Mouse (Mus musculus): ENCODE data around the gene Prom2. TPM values are rescaled to one million over a fixed set of nuclear protein-coding genes. Genes with fewer than 3 reads are reported as not detected.
A peak's percentile ranks its signal among the peaks of the same experiment; 100 is the strongest.

The Prom2 gene
- polyA plus RNA-seq, 1 experiment from 2014 or later: 3.5 TPM

GRCm38 (mm10) chr2:127481841-127482532 lies 59.3 kb downstream of the Prom2 start:
- peaks cover 20% of the 10 kb centered on the region for H3K4me1 ChIP-seq (replicated peaks; ENCODE audit: control insufficient read depth, insufficient read depth, low read length)
- WGBS: under 1% methylated on average over 58 of the region's 59 CpGs
- H3K27me3 ChIP-seq (ENCODE audit: control insufficient read depth, insufficient read depth, low read depth, low read length): peaks cover 45% of the 10 kb centered on the region
- H3K36me3 ChIP-seq (ENCODE audit: control insufficient read depth, insufficient read depth, low read length): no peaks in the 10 kb centered on the region
- peak overlapping the region; percentile 65 for H3K4me3 ChIP-seq (ENCODE audit: low read length)
- H3K4me2 ChIP-seq (ENCODE audit: low read depth, low read length): peak overlapping the region; percentile 92
- H3K27ac ChIP-seq (ENCODE audit: low read length): peak overlapping the region; percentile 1; the same call in 1 of the 2 replicates
- peak; percentile 51 for ATAC-seq (ENCODE audit: low read depth)
- no peaks in the 10 kb centered on the region for H3K9me3 ChIP-seq (ENCODE audit: control insufficient read depth, low read length)
- H3K9ac ChIP-seq (ENCODE audit: low read length): peak overlapping the region; percentile 57

GRCm38 (mm10) chr2:127479763-127480162 lies 61.5 kb downstream of the Prom2 start:
- no peaks in the 10 kb centered on the region for H3K36me3 ChIP-seq (ENCODE audit: control insufficient read depth, insufficient read depth, low read length)
- WGBS: 60% methylated on average over 10 of the region's 10 CpGs
- no peaks in the 10 kb centered on the region for H3K9me3 ChIP-seq (ENCODE audit: control insufficient read depth, low read length)
- peaks cover 45% of the 10 kb centered on the region for H3K27me3 ChIP-seq (ENCODE audit: control insufficient read depth, insufficient read depth, low read depth, low read length)
- no peak overlapping the region for H3K4me2 ChIP-seq (ENCODE audit: low read depth, low read length)
- no peak overlapping the region for H3K4me3 ChIP-seq (ENCODE audit: low read length)
- H3K27ac ChIP-seq (ENCODE audit: low read length): no peak overlapping the region
- peaks cover 16% of the 10 kb centered on the region for H3K4me1 ChIP-seq (replicated peaks; ENCODE audit: control insufficient read depth, insufficient read depth, low read length)
- ATAC-seq (ENCODE audit: low read depth): no peak
- H3K9ac ChIP-seq (ENCODE audit: low read length): no peak overlapping the region

- Histone ChIP-seq H3K36me3 (ENCODE audit: control insufficient read depth, insufficient read depth, low read length) (no peaks in the 10 kb centered on the region), H3K4me2 (ENCODE audit: low read depth, low read length) (no peak overlapping the region), H3K4me1 (replicated peaks; ENCODE audit: control insufficient read depth, insufficient read depth, low read length) (peaks cover 11% of the 10 kb centered on the region), H3K9ac (ENCODE audit: low read length) (no peak overlapping the region), H3K9me3 (ENCODE audit: control insufficient read depth, low read length) (no peaks in the 10 kb centered on the region), H3K27ac (ENCODE audit: low read length) (no peak overlapping the region), H3K4me3 (ENCODE audit: low read length) (no peak overlapping the region), H3K27me3 (ENCODE audit: control insufficient read depth, insufficient read depth, low read depth, low read length) (peaks cover 45% of the 10 kb centered on the region)
- 55% methylated on average over 4 of the region's 4 CpGs for WGBS
- no peak for ATAC-seq (ENCODE audit: low read depth)
These were observed 62.1 kb downstream of the Prom2 start for GRCm38 (mm10) chr2:127479210-127479609.

Other genes with a start within 250 kb of the Prom2 start
- 6.1 and 6.2 TPM in 2 replicates for gene Dusp2, start 205.3 kb downstream of the Prom2 start, polyA plus RNA-seq (2015; fragmentation: Nextera tagmentation; extraction: Ambion mirVana)
- gene Astl, start 202.8 kb downstream of the Prom2 start, polyA plus RNA-seq (2015; fragmentation: Nextera tagmentation; extraction: Ambion mirVana): not detected in 2 replicates
- gene Adra2b, start 178.3 kb downstream of the Prom2 start, polyA plus RNA-seq (2015; fragmentation: Nextera tagmentation; extraction: Ambion mirVana): 0.30 and 0.50 TPM in 2 replicates
- gene Gpat2, start 116.3 kb downstream of the Prom2 start, polyA plus RNA-seq (2015; fragmentation: Nextera tagmentation; extraction: Ambion mirVana): 0.30 and 0.38 TPM in 2 replicates
- 21.4 and 21.7 TPM in 2 replicates for gene Fahd2a, start 96.9 kb downstream of the Prom2 start, polyA plus RNA-seq (2015; fragmentation: Nextera tagmentation; extraction: Ambion mirVana)
- gene Kcnip3, start 19.4 kb downstream of the Prom2 start, polyA plus RNA-seq (2015; fragmentation: Nextera tagmentation; extraction: Ambion mirVana): 2.5 and 3.4 TPM in 2 replicates
- 4.2 and 4.3 TPM in 2 replicates for gene Zfp661, start 45.6 kb upstream of the Prom2 start, polyA plus RNA-seq (2015; fragmentation: Nextera tagmentation; extraction: Ambion mirVana)
- gene Mrps5, start 45.8 kb upstream of the Prom2 start, polyA plus RNA-seq (2015; fragmentation: Nextera tagmentation; extraction: Ambion mirVana): 114 and 120 TPM in 2 replicates
- gene Mal, start 115.2 kb upstream of the Prom2 start, polyA plus RNA-seq (2015; fragmentation: Nextera tagmentation; extraction: Ambion mirVana): 21.4 and 30.2 TPM in 2 replicates
- 5.3 and 6.5 TPM in 2 replicates for gene Mall, start 188.5 kb upstream of the Prom2 start, polyA plus RNA-seq (2015; fragmentation: Nextera tagmentation; extraction: Ambion mirVana)
- gene Nphp1, start 247.4 kb upstream of the Prom2 start, polyA plus RNA-seq (2015; fragmentation: Nextera tagmentation; extraction: Ambion mirVana): 38.3 and 41.5 TPM in 2 replicates